Mouse (Mus musculus) brown adipose tissue, adult 24 weeks (tissue): ENCODE data around the gene Cym. TPM values are rescaled to one million over a fixed set of nuclear protein-coding genes. Genes with fewer than 3 reads are reported as not detected.

Experiments used
- H3K27ac ChIP-seq: fragments of 200-500 bp; replicated peaks from 2 replicates; pipeline ENCODE4 v1.5.1; 2012; ENCODE audit warnings: low read depth, mild to moderate bottlenecking, low read length
- H3K4me1 ChIP-seq: fragments of 200-500 bp; 2 replicates; pipeline ENCODE4 v1.6.1; 2012; ENCODE audit warnings: low read length, mixed read lengths; ENCODE audit not compliant: control insufficient read depth, insufficient read depth, insufficient read length
- H3K4me3 ChIP-seq: fragments of 200-500 bp; 2 replicates; pipeline ENCODE4 v1.5.1; 2012; ENCODE audit warnings: low read depth, mild to moderate bottlenecking, low read length, moderate library complexity; ENCODE audit not compliant: insufficient read depth
- polyA plus RNA-seq: library from polyadenylated mRNA; stranded (reverse); fragments of >200 nt; gene quantifications from 2 replicates; pipeline ENCODE4 v1.2.4, GENCODE M21; 2012; ENCODE audit not compliant: missing spikeins, insufficient read depth, insufficient read length

Gene Cym
- polyA plus RNA-seq, 1 experiment = not detected

GRCm38 (mm10) chr3:107162741-107163140 is 58.8 kb downstream of the Cym start:
- Histone ChIP-seq H3K27ac (no peak overlapping the region), H3K4me1 (no peaks in the 10 kb centered on the region), H3K4me3 (no peak overlapping the region)

Other genes starting within 250 kb of the Cym start
- gene Kcna3, start 185.6 kb downstream of the Cym start, polyA plus RNA-seq = 0.55 TPM in 1 of 2 replicates, not detected in the other
- gene Kcna2, start 120.6 kb downstream of the Cym start, polyA plus RNA-seq = 1.3 and 1.6 TPM in 2 replicates
- gene Kcna10, start 38.7 kb downstream of the Cym start, polyA plus RNA-seq = not detected in 2 replicates
- not detected in 2 replicates for gene A630076J17Rik, start 8.9 kb upstream of the Cym start, polyA plus RNA-seq
- not detected in 2 replicates for gene Prok1, start 18.0 kb upstream of the Cym start, polyA plus RNA-seq
- 146 and 167 TPM in 2 replicates for gene Lamtor5, start 57.1 kb upstream of the Cym start, polyA plus RNA-seq
- 0.83 TPM in 1 of 2 replicates, not detected in the other for gene Slc16a4, start 69.5 kb upstream of the Cym start, polyA plus RNA-seq
- gene Rbm15, start 111.9 kb upstream of the Cym start, polyA plus RNA-seq = 7.2 and 8.9 TPM in 2 replicates
- gene Kcnc4, start 237.8 kb upstream of the Cym start, polyA plus RNA-seq = 0.48 and 0.50 TPM in 2 replicates